Mouse (Mus musculus): ENCODE data around the gene Pik3r3.
A peak's percentile ranks its signal among the peaks of the same experiment; 100 is the strongest.

Gene Pik3r3

DNA sequence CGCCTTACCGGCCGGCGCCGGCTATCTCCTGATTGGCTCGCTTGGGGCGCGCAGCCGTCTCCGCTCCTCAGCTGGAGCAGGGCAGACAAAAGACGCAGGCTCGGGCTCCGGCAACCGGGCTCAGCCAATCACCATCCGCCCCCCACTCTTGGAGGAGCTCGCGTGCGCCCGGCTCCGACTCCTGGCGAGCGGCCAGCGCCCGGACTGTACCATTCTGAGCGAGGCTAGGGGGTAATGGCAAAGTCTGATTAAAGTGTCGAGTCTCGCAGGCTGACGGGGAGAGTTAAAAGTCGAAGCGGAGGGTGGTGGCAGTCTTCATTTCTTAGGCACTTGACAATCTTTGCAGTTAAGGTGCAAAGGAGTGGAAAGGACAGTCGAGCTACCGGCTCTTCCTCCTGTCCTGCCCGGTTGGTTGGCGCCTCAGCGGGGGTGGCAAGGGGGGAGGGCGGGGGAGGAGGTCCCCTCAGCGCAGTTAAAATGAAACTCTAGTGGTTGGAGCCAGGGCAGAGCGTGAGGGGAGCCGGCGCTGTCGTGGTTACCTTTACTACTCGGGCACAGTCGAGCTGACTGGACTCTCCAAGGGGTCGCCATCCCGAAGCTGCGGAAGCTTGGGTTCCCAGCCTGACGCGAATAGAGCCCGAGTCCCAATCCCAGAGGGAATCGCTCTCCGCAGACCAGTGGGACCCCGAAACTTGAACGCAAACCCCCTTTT is at the start of gene Pik3r3:
TSS of gene Pik3r3 (plus strand) at position 479 of the 712 bp plus-strand sequence.
- peak; percentile 98 for ATAC-seq (ENCODE audit: insufficient number of reproducible peaks, low FRiP score, low TSS enrichment)

DNA sequence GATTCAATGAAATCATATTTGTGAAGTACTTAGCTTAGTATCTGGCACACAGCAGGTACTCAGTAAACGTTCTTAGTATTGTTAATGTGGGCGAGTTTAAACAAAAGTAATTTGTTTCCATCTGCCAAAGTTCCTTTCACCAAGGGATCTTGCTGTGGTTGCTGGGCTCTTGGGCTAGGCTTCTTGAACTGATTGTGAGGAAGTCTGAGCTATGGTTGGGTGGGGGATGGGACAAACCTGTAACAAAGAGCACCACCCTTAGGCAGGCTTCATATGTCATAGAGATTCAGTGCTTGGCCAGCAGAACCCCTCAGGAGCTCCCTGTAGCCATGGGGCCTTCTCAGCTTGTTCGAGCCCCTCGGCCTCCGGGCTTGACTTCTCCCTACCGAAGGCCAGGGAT is 48.3 kb upstream of the Pik3r3 start, which contains the start of the genes 1700042G07Rik and Gm49337:
TSS of gene 1700042G07Rik (plus strand) at position 301 of the 400 bp plus-strand sequence.
TSS of gene Gm49337 (plus strand) at position 313 of the 400 bp plus-strand sequence.
- ATAC-seq (ENCODE audit: insufficient number of reproducible peaks, low FRiP score, low TSS enrichment), result no peak

DNA sequence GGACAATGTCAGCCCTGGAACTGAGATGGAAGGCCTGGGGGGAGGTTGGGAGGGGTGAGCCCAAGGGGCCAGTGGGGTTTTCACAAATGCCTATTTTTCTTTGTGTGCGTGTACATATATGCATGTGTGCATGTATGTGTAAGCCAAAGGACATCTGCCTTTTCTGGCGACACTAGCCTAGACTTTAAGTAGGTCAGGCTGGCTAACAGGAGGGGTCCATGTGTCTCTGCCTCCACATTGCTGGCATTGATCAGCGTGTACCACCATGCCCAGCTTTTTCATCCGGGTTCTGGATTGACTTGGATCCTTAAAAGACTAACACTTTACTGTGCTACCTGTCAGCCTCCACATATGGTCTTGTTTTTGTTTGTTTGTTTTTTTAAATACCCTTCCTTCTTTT is 47.7 kb upstream of the Pik3r3 start:
- no peak for ATAC-seq (ENCODE audit: insufficient number of reproducible peaks, low FRiP score, low TSS enrichment)

DNA sequence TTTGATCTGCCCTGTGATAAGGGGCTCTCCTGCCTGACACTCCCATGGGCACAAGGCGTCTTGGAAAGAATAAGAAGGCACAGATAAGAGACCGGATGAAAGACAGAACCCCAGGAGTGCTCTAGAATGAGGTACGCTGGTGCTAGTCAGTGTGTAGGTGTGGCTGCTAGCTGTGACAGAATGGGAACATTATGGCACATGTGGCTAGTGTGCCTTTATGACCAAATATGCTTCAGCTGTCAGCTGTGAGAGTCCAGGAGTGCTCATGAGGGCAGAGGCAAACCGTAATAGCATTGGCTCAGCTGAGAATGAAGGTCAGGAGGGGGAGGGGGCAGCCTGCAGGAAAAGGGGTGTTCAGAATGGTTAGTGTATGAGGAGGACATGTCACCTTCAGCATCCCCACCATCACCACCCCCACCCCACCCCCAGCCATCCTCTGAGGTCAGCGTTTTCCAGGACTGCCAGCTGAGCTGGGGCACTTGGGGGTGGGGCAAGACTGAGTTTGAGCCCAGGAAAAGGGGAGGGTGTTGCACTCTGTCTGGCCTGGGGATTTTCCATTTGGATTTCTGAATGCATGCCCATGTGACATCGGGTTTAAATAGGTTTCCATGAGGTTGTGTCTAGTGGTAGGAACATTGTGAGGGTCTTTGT is 46.8 kb upstream of the Pik3r3 start:
- no peak for ATAC-seq (ENCODE audit: insufficient number of reproducible peaks, low FRiP score, low TSS enrichment)

DNA sequence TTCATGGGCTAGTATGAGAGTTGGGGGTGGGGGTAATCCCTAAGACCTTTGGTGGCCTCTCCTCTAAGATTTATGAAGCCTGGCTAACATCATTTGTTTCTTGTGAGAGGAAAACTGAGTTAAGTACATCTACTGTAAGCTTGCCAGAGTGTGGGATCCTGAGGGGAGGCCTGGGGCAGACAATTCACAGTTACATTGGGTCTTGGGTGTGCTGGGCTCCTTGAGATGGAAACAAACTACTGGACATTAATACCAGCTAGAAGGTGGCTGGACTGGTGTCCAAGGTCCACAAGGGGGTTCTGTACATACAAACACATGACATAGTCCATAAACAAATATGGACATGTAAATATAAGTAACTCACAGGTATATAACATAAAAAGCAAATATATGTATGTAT is 46.3 kb upstream of the Pik3r3 start:
- no peak for ATAC-seq (ENCODE audit: insufficient number of reproducible peaks, low FRiP score, low TSS enrichment)

DNA sequence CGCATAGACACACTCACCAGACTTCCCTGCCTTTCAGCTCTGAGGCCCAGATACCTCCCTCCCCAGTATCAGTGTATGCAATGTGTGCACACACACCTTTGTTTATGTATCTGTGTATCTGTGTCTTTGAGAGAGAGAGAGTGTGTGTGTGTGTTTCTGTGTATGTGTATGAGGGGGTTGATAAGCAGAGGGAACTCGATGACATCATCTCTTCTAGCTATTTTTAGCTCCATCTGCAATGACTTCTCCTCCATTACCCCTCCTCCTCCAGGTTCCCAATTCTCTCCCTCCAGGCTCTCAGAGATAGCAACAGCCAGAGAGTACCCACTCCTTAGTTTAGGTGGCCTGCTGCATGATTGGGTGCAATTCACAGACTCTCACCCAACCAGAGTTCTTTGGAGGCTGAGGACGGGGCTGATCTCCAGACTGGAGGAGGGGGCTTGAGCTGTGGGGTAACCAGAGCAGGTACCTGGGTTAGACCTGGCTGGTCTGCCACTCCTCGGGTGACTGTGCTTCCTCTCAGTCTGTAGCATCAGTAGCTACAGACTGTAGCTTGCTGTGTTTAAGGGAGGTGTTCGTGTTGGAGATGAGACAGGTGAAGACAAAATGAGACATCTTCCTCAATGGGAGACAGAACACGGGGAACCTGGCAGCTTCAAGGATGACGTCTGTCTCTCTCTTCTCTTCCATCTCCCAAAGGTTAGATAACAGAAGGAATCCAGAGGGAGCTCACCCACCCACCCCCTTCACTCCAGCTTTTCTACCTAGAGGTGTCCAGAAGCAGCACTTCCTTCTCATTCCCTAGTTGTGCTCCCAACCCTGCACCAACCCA is 45.5 kb upstream of the Pik3r3 start:
- peak; percentile 65 for ATAC-seq (ENCODE audit: insufficient number of reproducible peaks, low FRiP score, low TSS enrichment)

DNA sequence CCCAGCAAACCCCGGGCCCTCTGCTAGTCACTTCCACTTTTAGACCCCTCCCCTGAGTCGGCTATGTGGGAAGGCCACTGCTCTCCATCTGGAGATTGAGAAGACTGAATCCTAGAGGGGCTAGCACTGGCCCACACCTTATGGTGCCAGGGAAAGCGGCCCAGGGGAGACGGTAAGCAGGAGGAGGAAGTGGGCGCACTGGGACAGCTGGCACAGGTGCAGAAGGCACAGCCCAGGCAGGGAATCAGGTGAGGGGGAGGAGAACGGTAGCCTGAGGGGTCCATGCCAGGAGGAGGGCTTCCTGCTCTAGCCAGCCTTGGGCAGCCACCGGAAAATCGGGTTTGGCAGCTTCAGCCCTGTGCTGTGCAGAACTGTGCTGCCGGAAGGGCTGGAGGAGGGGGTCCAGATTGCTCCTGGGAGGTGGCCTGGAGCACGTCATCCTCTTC is 44.9 kb upstream of the Pik3r3 start:
- peak; percentile 68 for ATAC-seq (ENCODE audit: insufficient number of reproducible peaks, low FRiP score, low TSS enrichment)

DNA sequence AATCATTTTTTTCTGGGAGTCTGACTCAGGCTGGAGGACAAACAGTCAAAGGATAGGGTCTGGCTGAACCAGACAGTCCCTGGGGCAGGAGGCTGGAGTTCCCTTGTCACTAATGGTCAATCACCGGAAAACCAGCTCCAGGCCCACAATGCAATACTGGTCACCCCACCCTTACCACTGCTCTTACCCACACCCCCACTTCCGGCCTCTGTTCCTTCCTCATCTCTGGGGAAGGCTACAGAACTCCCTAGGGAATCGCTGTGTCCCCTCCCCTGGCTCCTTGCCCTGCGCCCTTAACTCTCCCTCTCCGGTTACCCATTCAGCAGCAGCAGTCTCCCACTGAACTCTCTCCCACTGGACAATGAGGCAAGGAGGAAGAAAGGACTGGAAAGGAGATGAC is 44.3 kb upstream of the Pik3r3 start:
- ATAC-seq (ENCODE audit: insufficient number of reproducible peaks, low FRiP score, low TSS enrichment), result peak; percentile 9; the same call in 1 of the 2 replicates

DNA sequence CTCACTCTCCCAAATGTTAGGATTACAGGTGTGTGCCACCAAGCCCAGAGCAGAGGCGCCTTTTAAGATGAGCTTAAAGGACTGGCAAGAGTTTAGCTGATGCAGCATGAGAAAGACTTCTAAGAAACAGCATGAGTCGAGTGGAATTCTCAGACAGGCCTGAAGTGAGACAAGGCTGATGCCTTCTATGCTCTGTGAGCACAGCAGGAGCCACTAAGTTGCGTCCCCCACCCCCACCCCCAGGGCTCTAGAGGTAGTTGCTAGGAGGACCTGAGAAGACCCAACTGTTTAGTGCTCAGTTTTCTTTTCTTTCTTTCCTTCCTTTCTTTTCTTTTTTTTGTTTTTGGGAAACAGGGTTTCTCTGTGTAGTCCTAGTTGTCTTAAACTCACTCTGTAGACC is 39.3 kb upstream of the Pik3r3 start:
- ATAC-seq (ENCODE audit: insufficient number of reproducible peaks, low FRiP score, low TSS enrichment), result no peak

DNA sequence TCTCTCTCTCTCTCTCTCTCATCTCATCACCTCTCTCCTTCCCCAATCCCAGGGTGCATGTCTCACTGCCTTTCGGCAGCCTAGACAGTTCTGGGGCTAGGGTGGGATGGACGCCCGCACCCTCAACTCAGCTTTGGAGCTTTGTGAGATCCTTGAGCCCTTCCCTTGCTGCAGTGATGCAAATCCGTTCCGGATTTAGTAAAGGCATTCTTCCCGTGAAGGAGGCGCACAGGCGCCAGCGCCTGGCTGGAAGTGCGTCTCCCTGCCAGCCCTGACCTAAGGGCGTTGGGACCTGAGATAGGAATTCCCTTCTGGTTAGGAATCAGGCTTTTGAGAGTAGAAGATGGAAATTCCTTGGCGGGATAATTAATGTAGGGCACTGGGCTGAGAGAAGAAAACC is 38.7 kb upstream of the Pik3r3 start:
- ATAC-seq (ENCODE audit: insufficient number of reproducible peaks, low FRiP score, low TSS enrichment), result peak; percentile 74; the same call in 1 of the 2 replicates

DNA sequence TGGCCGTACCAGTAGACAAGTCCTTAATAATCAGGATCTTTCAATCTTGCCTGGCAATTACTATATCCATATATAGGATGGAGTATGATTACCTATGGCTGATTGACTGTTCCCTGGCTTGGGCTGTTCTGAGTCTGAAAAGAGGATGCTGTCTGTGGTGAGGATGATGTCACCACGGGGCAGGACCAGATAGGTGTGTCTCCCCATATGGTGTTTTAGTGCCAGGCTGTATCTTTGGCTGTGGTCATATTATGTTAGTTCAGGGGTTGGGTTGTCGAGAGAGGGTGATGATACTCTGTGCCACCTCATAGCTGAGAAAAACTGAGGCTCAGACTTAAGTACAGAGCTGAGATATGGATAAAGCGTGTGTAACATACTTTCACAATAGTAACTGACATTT is 36.3 kb upstream of the Pik3r3 start:
- ATAC-seq (ENCODE audit: insufficient number of reproducible peaks, low FRiP score, low TSS enrichment), result no peak

DNA sequence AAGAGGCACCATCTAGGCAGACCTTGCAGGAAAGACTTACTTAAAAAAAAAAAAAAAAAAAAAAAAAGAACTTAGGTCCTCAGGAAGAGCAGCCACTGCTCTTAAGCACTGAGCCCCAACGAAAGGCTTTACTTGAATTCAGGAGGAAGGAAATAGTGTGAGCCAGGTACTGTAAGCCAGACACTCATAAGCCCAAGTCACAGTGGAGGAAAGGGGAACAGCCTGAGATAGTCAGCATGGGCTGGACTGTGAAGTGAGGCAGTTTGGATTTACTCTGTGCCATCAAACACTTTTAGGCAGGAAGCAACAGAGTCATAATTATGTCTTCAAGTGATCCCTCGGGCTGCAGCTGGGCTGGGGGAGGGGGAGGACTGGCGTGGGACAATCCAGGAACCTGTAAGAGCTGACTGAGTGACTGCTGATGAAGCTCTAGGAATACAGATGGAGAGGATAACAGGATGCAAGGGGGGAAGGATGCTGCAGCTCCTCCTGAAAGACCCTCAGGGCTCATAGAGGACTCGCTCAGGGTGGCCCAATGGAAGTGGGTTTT is 29.1 kb upstream of the Pik3r3 start:
- ATAC-seq (ENCODE audit: insufficient number of reproducible peaks, low FRiP score, low TSS enrichment), result no peak

DNA sequence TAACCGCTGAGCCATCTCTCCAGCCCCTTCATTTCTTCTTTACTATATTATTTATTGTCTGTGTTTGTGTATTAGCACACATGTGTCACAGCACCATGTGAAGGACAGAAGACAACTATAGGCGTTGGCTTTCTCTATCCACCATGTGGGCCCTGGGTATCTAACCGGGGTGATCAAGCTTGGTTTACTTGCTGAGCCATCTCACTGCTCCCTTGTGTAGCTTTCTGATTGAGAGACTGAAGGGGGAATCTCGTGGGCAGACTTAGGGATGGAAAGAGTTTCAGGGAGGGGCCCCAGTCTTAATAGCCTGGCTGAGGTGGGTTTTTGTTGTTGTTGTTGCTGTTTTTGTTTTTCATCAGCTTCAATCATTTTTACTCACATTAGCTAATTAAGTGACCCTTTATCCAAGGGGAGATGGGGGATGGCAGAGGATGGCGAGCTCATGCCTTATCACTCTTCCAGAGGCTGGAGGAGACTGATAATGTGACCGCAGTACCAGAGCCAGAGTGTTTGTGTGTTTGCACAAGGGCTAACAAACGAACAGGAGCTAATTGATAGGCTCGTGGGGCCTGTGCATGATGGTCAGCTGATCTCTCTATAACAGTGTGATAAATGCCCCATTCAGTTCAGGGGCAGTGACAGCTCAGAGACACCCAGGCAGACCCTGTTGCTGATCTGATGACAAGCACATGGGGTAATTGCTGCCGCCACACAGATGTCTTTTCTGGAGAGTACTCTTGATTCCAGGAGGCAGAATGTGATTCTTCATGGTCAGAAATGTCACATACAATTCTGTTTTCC is 27.6 kb upstream of the Pik3r3 start:
- ATAC-seq (ENCODE audit: insufficient number of reproducible peaks, low FRiP score, low TSS enrichment), result no peak

DNA sequence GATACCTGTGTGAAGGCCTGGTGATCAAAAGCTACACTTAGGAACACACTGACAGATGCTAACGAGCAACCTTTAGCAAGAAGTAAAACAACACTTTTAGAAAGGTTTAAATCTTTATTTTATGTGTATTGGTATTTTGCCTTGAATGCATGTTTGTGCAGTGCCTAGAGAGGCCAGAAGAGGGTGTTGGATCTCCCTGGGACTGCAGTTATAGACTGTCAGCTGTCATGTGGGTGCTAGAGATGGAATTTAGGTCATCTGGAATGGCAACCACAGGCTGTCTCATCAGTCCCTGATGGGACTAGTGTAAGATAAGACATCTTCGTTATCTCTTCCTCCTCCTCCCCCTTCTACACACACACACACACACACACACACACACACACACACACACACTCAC is 23.0 kb upstream of the Pik3r3 start:
- ATAC-seq (ENCODE audit: insufficient number of reproducible peaks, low FRiP score, low TSS enrichment), result no peak

DNA sequence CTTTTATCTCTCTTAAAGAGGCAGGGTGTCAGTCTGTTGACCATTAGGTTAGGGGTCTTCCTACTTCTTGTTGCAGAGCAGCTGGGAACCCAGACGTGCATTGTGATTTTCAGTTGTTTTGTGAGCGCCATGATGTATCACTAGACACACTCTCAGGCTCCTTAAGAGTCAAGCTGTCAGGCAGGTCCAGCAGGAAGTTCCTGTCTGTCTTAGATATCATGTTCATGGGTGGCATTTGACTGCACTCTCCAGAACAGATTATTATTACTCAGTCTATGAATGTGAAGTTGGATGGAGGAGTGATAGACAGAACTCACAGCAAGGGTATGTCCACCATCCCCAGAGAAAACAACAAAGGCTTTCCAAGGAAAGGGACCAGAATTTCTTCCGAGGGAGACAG is 17.0 kb upstream of the Pik3r3 start:
- ATAC-seq (ENCODE audit: insufficient number of reproducible peaks, low FRiP score, low TSS enrichment), result no peak

DNA sequence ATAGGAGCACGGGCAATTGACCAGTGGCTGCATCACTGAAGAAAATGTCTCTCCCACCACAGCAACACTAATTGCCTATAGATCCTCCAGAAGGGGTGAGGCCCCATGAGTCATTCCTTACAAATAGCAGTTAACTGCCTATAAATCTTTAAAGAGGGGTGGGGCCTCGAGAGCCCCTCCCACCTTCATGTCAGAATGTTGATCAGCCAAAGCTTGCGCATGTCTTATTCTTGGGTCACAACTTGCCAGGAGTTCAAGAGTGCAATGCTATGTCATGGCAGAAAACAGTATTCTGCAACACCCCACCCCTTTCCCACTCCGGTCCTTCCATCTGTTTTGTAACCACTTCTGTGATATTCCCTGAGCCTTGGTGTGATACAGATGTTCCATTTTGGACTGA is 14.9 kb upstream of the Pik3r3 start:
- no peak for ATAC-seq (ENCODE audit: insufficient number of reproducible peaks, low FRiP score, low TSS enrichment)

DNA sequence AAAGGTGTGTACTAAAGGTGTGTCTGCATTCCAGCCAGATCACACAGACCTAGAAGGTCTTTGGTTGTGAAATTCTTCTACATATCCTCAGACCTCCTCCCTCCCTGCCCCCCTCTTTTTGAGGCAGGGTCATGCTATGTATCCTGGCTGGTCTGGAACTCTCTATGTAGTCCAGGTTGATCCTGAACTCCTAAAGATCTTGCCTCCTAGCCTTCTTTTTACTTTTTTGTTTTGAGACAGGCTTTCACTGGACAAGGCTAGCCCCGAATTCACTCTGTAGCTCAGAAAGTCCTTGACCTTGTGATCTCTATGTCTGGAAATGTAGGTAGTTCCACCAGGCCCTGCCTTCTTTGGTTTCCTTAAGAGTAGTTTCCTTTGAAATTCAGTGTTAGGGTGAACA is 12.5 kb upstream of the Pik3r3 start:
- ATAC-seq (ENCODE audit: insufficient number of reproducible peaks, low FRiP score, low TSS enrichment), result no peak

DNA sequence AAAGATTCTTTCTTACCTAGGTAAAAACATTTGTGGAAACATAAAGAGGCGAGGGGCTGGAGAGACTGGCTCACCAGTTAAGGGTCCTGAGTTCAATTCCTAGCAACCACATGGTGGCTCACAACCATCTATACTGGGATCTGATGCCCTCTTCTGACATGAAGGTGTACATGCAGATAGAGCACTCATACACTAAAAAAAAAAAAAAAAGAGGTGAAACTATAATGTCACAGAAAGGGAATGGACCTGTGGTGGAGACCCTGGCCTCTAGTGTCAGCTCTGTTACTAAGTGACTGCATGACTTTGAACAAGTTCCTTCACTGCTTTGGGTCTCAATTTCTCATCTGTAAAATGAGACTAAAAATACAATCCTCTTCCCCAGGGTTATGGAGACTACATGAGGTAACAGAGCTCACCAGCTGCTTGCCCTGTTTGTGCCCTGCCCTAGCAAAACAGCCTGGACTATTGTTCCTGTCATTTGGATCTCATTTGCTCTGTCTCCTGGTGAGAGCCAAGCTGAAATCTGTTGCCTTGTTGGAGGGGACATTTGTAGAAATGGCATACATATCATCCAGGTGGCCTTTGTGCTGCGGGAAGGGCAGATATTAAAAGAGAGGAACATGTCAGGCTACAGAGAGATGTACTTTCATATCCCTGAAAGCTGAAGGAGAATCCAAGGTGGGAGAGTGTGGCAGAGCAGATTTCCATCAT is 5.4 kb upstream of the Pik3r3 start:
- peak; percentile 49; the same call in 1 of the 2 replicates for ATAC-seq (ENCODE audit: insufficient number of reproducible peaks, low FRiP score, low TSS enrichment)

DNA sequence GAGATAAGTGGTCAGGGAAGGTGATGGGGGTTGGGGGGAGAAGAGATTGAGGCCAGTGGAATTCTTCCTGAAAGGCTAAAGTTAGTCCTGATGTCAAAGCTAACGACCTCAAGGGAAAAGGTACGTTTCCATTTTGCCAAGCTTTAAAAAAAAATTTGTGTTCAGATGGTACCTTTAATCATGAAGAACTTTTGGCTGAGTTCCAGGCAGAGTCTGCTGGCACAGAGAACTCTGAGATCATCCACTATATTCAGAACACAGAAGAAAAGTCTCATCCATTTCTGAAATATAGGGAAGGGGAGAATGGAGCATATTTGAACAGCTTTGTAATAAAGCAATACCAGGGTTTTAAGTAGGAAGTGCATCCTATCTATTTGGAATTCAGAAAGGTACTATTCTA is 4.4 kb upstream of the Pik3r3 start:
- no peak for ATAC-seq (ENCODE audit: insufficient number of reproducible peaks, low FRiP score, low TSS enrichment)

Measured in cerebellum, adult (tissue).